Mouse (Mus musculus) embryonic facial prominence, embryonic 10.5 days (tissue): ENCODE results near the gene Zfp831. TPM values are rescaled to one million over a fixed set of nuclear protein-coding genes. Genes with fewer than 3 reads are reported as not detected.
A peak's percentile ranks its signal among the peaks of the same experiment; 100 is the strongest.

ENCODE experiments used
- DNase-seq: peaks from one replicate; pipeline ENCODE4 v3.0.0-alpha.2; 2017; ENCODE audit warnings: low spot score
- H3K27ac ChIP-seq: fragments of 300-500 bp; sonication (generic); replicated peaks from 2 replicates; pipeline ENCODE4 v1.5.1; 2016; ENCODE audit warnings: mild to moderate bottlenecking
- H3K27me3 ChIP-seq: fragments of 300-500 bp; sonication (generic); replicated peaks from 2 replicates; pipeline ENCODE4 v1.6.1; 2016; ENCODE audit warnings: low read depth, mild to moderate bottlenecking; ENCODE audit not compliant: poor library complexity, severe bottlenecking
- H3K36me3 ChIP-seq: fragments of 300-500 bp; sonication (generic); replicated peaks from 2 replicates; pipeline ENCODE4 v1.6.1; 2016; ENCODE audit warnings: mild to moderate bottlenecking, moderate library complexity
- H3K4me1 ChIP-seq: fragments of 300-500 bp; sonication (generic); 2 replicates; pipeline ENCODE4 v1.6.1; 2016
- H3K4me3 ChIP-seq: fragments of 300-500 bp; sonication (generic); 2 replicates; pipeline ENCODE4 v1.5.1; 2016; ENCODE audit warnings: mild to moderate bottlenecking, moderate library complexity
- H3K9me3 ChIP-seq: fragments of 300-500 bp; sonication (generic); 2 replicates; pipeline ENCODE4 v1.6.1; 2016; ENCODE audit warnings: mild to moderate bottlenecking
- WGBS: fragments of 180-500 bp; shearing (Covaris S2); methylation state at CpG from one replicate; pipeline ENCODE4 v1.1.7; 2016; 5-methylcytosine and 5-hydroxymethylcytosine counted together
- polyA plus RNA-seq: library from polyadenylated mRNA; unstranded; fragments of >200 nt; fragmentation: Nextera tagmentation; extraction: Ambion mirVana; gene quantifications from 2 replicates; pipeline ENCODE4 v1.2.1, GENCODE M21; 2016

The Zfp831 gene
- not detected in 2 replicates for polyA plus RNA-seq

- peaks cover 5% of the 10 kb centered on the region; the same call in 1 of the 2 replicates for H3K4me1 ChIP-seq
- no peak within 1 kb of the TSS for H3K27ac ChIP-seq
- no peak within 1 kb of the TSS for H3K4me3 ChIP-seq
- DNase-seq = no peak
- no peaks in the 10 kb centered on the region for H3K27me3 ChIP-seq
- H3K9me3 ChIP-seq = 0 out of 2 replicates have a peak, but pooled peaks cover 1% of the 10 kb centered on the region
- no peaks in the 10 kb centered on the region for H3K36me3 ChIP-seq
- WGBS = 82% methylated on average over 18 of the region's 18 CpGs
Measured at GRCm38 (mm10) chr2:174643448-174644144, at the start of gene Zfp831. Zfp831 (plus strand) TSS chr2:174643534.

GRCm38 (mm10) chr2:174594965-174595364 is 48.4 kb upstream of the Zfp831 start:
- Histone ChIP-seq H3K27me3 (no peaks in the 10 kb centered on the region; the same call in 1 of the 2 replicates), H3K4me1 (peaks cover 37% of the 10 kb centered on the region), H3K27ac (no peak overlapping the region), H3K36me3 (no peaks in the 10 kb centered on the region), H3K9me3 (no peaks in the 10 kb centered on the region), H3K4me3 (no peak overlapping the region)
- peak; percentile 53 for DNase-seq
- WGBS = 79% methylated on average over 9 of the region's 9 CpGs

GRCm38 (mm10) chr2:174595611-174596010 is 47.7 kb upstream of the Zfp831 start:
- H3K4me1 ChIP-seq = peaks cover 42% of the 10 kb centered on the region
- no peaks in the 10 kb centered on the region for H3K36me3 ChIP-seq
- no peak for DNase-seq
- 84% methylated on average over 2 of the region's 2 CpGs for WGBS
- no peaks in the 10 kb centered on the region for H3K9me3 ChIP-seq
- no peak overlapping the region for H3K27ac ChIP-seq
- no peak overlapping the region for H3K4me3 ChIP-seq
- H3K27me3 ChIP-seq = no peaks in the 10 kb centered on the region; the same call in 1 of the 2 replicates

GRCm38 (mm10) chr2:174596457-174596856 is 46.9 kb upstream of the Zfp831 start:
- Histone ChIP-seq H3K36me3 (no peaks in the 10 kb centered on the region), H3K27ac (no peak overlapping the region), H3K27me3 (no peaks in the 10 kb centered on the region; the same call in 1 of the 2 replicates), H3K4me3 (no peak overlapping the region), H3K4me1 (peaks cover 42% of the 10 kb centered on the region), H3K9me3 (no peaks in the 10 kb centered on the region)
- 78% methylated on average over 15 of the region's 15 CpGs for WGBS
- DNase-seq = peak; percentile 38

GRCm38 (mm10) chr2:174598451-174598850 is 44.9 kb upstream of the Zfp831 start:
- DNase-seq = no peak
- Histone ChIP-seq H3K27ac (peak overlapping the region; percentile 57), H3K4me1 (peaks cover 58% of the 10 kb centered on the region), H3K36me3 (no peaks in the 10 kb centered on the region), H3K9me3 (no peaks in the 10 kb centered on the region), H3K4me3 (no peak overlapping the region), H3K27me3 (no peaks in the 10 kb centered on the region; the same call in 1 of the 2 replicates)
- 81% methylated on average over 12 of the region's 12 CpGs for WGBS

- Histone ChIP-seq H3K4me1 (peaks cover 58% of the 10 kb centered on the region), H3K4me3 (no peak overlapping the region), H3K27me3 (no peaks in the 10 kb centered on the region; the same call in 1 of the 2 replicates), H3K27ac (peak overlapping the region; percentile 57), H3K36me3 (no peaks in the 10 kb centered on the region), H3K9me3 (no peaks in the 10 kb centered on the region)
- DNase-seq = peak; percentile 60
- WGBS = 61% methylated on average over 9 of the region's 9 CpGs
Measured at GRCm38 (mm10) chr2:174599071-174599635, 44.2 kb upstream of the Zfp831 start.

GRCm38 (mm10) chr2:174599853-174600271 is 43.5 kb upstream of the Zfp831 start:
- Histone ChIP-seq H3K4me3 (no peak overlapping the region), H3K27me3 (no peaks in the 10 kb centered on the region; the same call in 1 of the 2 replicates), H3K9me3 (no peaks in the 10 kb centered on the region), H3K4me1 (peaks cover 58% of the 10 kb centered on the region), H3K36me3 (no peaks in the 10 kb centered on the region), H3K27ac (peak overlapping the region; percentile 21; the same call in 1 of the 2 replicates)
- peak; percentile 22 for DNase-seq
- WGBS = 75% methylated on average over 9 of the region's 9 CpGs

GRCm38 (mm10) chr2:174601938-174602685 is 41.2 kb upstream of the Zfp831 start:
- Histone ChIP-seq H3K36me3 (no peaks in the 10 kb centered on the region), H3K27ac (peak overlapping the region; percentile 70), H3K4me1 (peaks cover 47% of the 10 kb centered on the region), H3K27me3 (no peaks in the 10 kb centered on the region; the same call in 1 of the 2 replicates), H3K9me3 (no peaks in the 10 kb centered on the region), H3K4me3 (no peak overlapping the region)
- peak; percentile 21 for DNase-seq
- WGBS = 56% methylated on average over 9 of the region's 9 CpGs

GRCm38 (mm10) chr2:174603321-174603720 is 40.0 kb upstream of the Zfp831 start:
- no peaks in the 10 kb centered on the region for H3K36me3 ChIP-seq
- H3K4me1 ChIP-seq = peaks cover 36% of the 10 kb centered on the region
- H3K9me3 ChIP-seq = no peaks in the 10 kb centered on the region
- no peak for DNase-seq
- H3K27me3 ChIP-seq = no peaks in the 10 kb centered on the region; the same call in 1 of the 2 replicates
- no peak overlapping the region for H3K4me3 ChIP-seq
- WGBS = 89% methylated on average over 7 of the region's 7 CpGs
- H3K27ac ChIP-seq = no peak overlapping the region

GRCm38 (mm10) chr2:174605020-174605419 is 38.3 kb upstream of the Zfp831 start:
- Histone ChIP-seq H3K4me1 (peaks cover 20% of the 10 kb centered on the region), H3K9me3 (no peaks in the 10 kb centered on the region), H3K27ac (no peak overlapping the region), H3K4me3 (no peak overlapping the region), H3K27me3 (no peaks in the 10 kb centered on the region), H3K36me3 (no peaks in the 10 kb centered on the region)
- DNase-seq = no peak
- WGBS = 95% methylated on average over 1 of the region's 1 CpGs

GRCm38 (mm10) chr2:174605442-174606087 is 37.8 kb upstream of the Zfp831 start:
- no peak for DNase-seq
- H3K9me3 ChIP-seq = no peaks in the 10 kb centered on the region
- WGBS = 87% methylated on average over 4 of the region's 4 CpGs
- no peaks in the 10 kb centered on the region for H3K27me3 ChIP-seq
- H3K4me3 ChIP-seq = no peak overlapping the region
- H3K4me1 ChIP-seq = peaks cover 16% of the 10 kb centered on the region
- H3K27ac ChIP-seq = no peak overlapping the region
- no peaks in the 10 kb centered on the region for H3K36me3 ChIP-seq

- WGBS = 77% methylated on average over 5 of the region's 5 CpGs
- no peaks in the 10 kb centered on the region for H3K27me3 ChIP-seq
- no peak for DNase-seq
- H3K4me3 ChIP-seq = no peak overlapping the region
- H3K36me3 ChIP-seq = no peaks in the 10 kb centered on the region
- H3K27ac ChIP-seq = no peak overlapping the region
- H3K4me1 ChIP-seq = peaks cover 16% of the 10 kb centered on the region
- no peaks in the 10 kb centered on the region for H3K9me3 ChIP-seq
Measured at GRCm38 (mm10) chr2:174606376-174606775, 37.0 kb upstream of the Zfp831 start.
